Mouse (Mus musculus): ENCODE measurements at regions not wholly inside any gene's neighbourhood (a gene's known extent, or its start where the extent isn't known, plus 50 kb on each side); places are given as distances from the start of the nearest gene placed in this dataset.
A peak's percentile ranks its signal among the peaks of the same experiment; 100 is the strongest.

GRCm38 (mm10) chr13:44164746-44165145, 380.2 kb downstream of the Cd83 start:
- Histone ChIP-seq H3K36me3 (ENCODE audit: control insufficient read depth, insufficient read depth, low read length) (no peaks in the 10 kb centered on the region), H3K4me3 (ENCODE audit: control insufficient read depth in 1 of 2, insufficient read depth in 1 of 2, low read depth in 1 of 2, low read length in 2 of 2) (no peak overlapping the region), H3K27ac (replicated peaks in 1 of 2; ENCODE audit: control insufficient read depth in 1 of 2, insufficient read depth in 1 of 2, low read depth in 2 of 2, low read length in 2 of 2) (0 out of 4 replicates have a peak overlapping the region, but pooled peaks of 1 of the 2 experiments have one; percentile 11), H3K27me3 (ENCODE audit: control insufficient read depth, insufficient read depth, low read length) (no peaks in the 10 kb centered on the region), H3K9ac (ENCODE audit: low read length) (no peak overlapping the region), H3K4me1 (ENCODE audit: control insufficient read depth in 2 of 2, insufficient read depth in 2 of 2, low read length in 2 of 2) (peaks cover 6 to 12% of the 10 kb centered on the region in 2 experiments; a peak in 3 of 4 replicates), H3K9me3 (ENCODE audit: control insufficient read depth, low read length) (no peaks in the 10 kb centered on the region), H3K4me2 (ENCODE audit: low read length) (no peak overlapping the region)
- no peak for ATAC-seq (ENCODE audit: insufficient number of reproducible peaks, insufficient read depth, low FRiP score, low read depth)

GRCm38 (mm10) chr13:44167186-44167585, 382.6 kb downstream of the Cd83 start:
- Histone ChIP-seq H3K36me3 (ENCODE audit: control insufficient read depth, insufficient read depth, low read length) (no peaks in the 10 kb centered on the region), H3K9ac (ENCODE audit: low read length) (no peak overlapping the region), H3K27ac (replicated peaks in 1 of 2; ENCODE audit: control insufficient read depth in 1 of 2, insufficient read depth in 1 of 2, low read depth in 2 of 2, low read length in 2 of 2) (no peak overlapping the region), H3K4me3 (ENCODE audit: control insufficient read depth in 1 of 2, insufficient read depth in 1 of 2, low read depth in 1 of 2, low read length in 2 of 2) (no peak overlapping the region), H3K9me3 (ENCODE audit: control insufficient read depth, low read length) (no peaks in the 10 kb centered on the region), H3K27me3 (ENCODE audit: control insufficient read depth, insufficient read depth, low read length) (no peaks in the 10 kb centered on the region), H3K4me1 (ENCODE audit: control insufficient read depth in 2 of 2, insufficient read depth in 2 of 2, low read length in 2 of 2) (peaks cover 7 to 12% of the 10 kb centered on the region in 2 experiments; a peak in 3 of 4 replicates), H3K4me2 (ENCODE audit: low read length) (peak overlapping the region; percentile 23)
- WGBS, result 28% methylated on average over 9 of the region's 9 CpGs
- ATAC-seq (ENCODE audit: insufficient number of reproducible peaks, insufficient read depth, low FRiP score, low read depth), result no peak

- no peak overlapping the region for H3K9ac ChIP-seq (ENCODE audit: low read length)
- no peaks in the 10 kb centered on the region for H3K9me3 ChIP-seq (ENCODE audit: control insufficient read depth, low read length)
- H3K4me3 ChIP-seq (ENCODE audit: control insufficient read depth in 1 of 2, insufficient read depth in 1 of 2, low read depth in 1 of 2, low read length in 2 of 2), result no peak overlapping the region
- H3K27ac ChIP-seq (replicated peaks in 1 of 2; ENCODE audit: control insufficient read depth in 1 of 2, insufficient read depth in 1 of 2, low read depth in 2 of 2, low read length in 2 of 2), result no peak overlapping the region
- no peaks in the 10 kb centered on the region for H3K27me3 ChIP-seq (ENCODE audit: control insufficient read depth, insufficient read depth, low read length)
- ATAC-seq (ENCODE audit: insufficient number of reproducible peaks, insufficient read depth, low FRiP score, low read depth), result no peak
- no peaks in the 10 kb centered on the region for H3K36me3 ChIP-seq (ENCODE audit: control insufficient read depth, insufficient read depth, low read length)
- H3K4me2 ChIP-seq (ENCODE audit: low read length), result no peak overlapping the region
- 71% methylated on average over 5 of the region's 5 CpGs for WGBS
- peaks cover 7 to 12% of the 10 kb centered on the region in 2 experiments; a peak in 3 of 4 replicates for H3K4me1 ChIP-seq (ENCODE audit: control insufficient read depth in 2 of 2, insufficient read depth in 2 of 2, low read length in 2 of 2)
These were observed 383.6 kb downstream of the Cd83 start for GRCm38 (mm10) chr13:44168186-44168585.

GRCm38 (mm10) chr13:44171639-44172038, 387.1 kb downstream of the Cd83 start:
- Histone ChIP-seq H3K9ac (ENCODE audit: low read length) (no peak overlapping the region), H3K36me3 (ENCODE audit: control insufficient read depth, insufficient read depth, low read length) (no peaks in the 10 kb centered on the region), H3K4me1 (ENCODE audit: control insufficient read depth in 2 of 2, insufficient read depth in 2 of 2, low read length in 2 of 2) (peaks cover 7 to 8% of the 10 kb centered on the region in 2 experiments; a peak in 3 of 4 replicates), H3K9me3 (ENCODE audit: control insufficient read depth, low read length) (no peaks in the 10 kb centered on the region), H3K27me3 (ENCODE audit: control insufficient read depth, insufficient read depth, low read length) (no peaks in the 10 kb centered on the region), H3K4me2 (ENCODE audit: low read length) (no peak overlapping the region), H3K27ac (replicated peaks in 1 of 2; ENCODE audit: control insufficient read depth in 1 of 2, insufficient read depth in 1 of 2, low read depth in 2 of 2, low read length in 2 of 2) (no peak overlapping the region), H3K4me3 (ENCODE audit: control insufficient read depth in 1 of 2, insufficient read depth in 1 of 2, low read depth in 1 of 2, low read length in 2 of 2) (no peak overlapping the region)
- no peak for ATAC-seq (ENCODE audit: insufficient number of reproducible peaks, insufficient read depth, low FRiP score, low read depth)
- 22% methylated on average over 6 of the region's 6 CpGs for WGBS

- Histone ChIP-seq H3K4me1 (ENCODE audit: control insufficient read depth in 2 of 2, insufficient read depth in 2 of 2, low read length in 2 of 2) (peaks cover 0 to 2% of the 10 kb centered on the region in 2 experiments; a peak in 2 of 4 replicates), H3K36me3 (ENCODE audit: control insufficient read depth, insufficient read depth, low read length) (no peaks in the 10 kb centered on the region), H3K4me3 (ENCODE audit: control insufficient read depth in 1 of 2, insufficient read depth in 1 of 2, low read depth in 1 of 2, low read length in 2 of 2) (no peak overlapping the region), H3K9me3 (ENCODE audit: control insufficient read depth, low read length) (no peaks in the 10 kb centered on the region), H3K27me3 (ENCODE audit: control insufficient read depth, insufficient read depth, low read length) (no peaks in the 10 kb centered on the region), H3K27ac (replicated peaks in 1 of 2; ENCODE audit: control insufficient read depth in 1 of 2, insufficient read depth in 1 of 2, low read depth in 2 of 2, low read length in 2 of 2) (no peak overlapping the region), H3K9ac (ENCODE audit: low read length) (no peak overlapping the region), H3K4me2 (ENCODE audit: low read length) (no peak overlapping the region)
- WGBS, result 53% methylated on average over 5 of the region's 5 CpGs
- ATAC-seq (ENCODE audit: insufficient number of reproducible peaks, insufficient read depth, low FRiP score, low read depth), result no peak
These were observed 388.1 kb downstream of the Cd83 start for GRCm38 (mm10) chr13:44172701-44173100.

- WGBS, result 95% methylated on average over 2 of the region's 2 CpGs
- H3K27me3 ChIP-seq (ENCODE audit: control insufficient read depth, insufficient read depth, low read length), result no peaks in the 10 kb centered on the region
- H3K9me3 ChIP-seq (ENCODE audit: control insufficient read depth, low read length), result no peaks in the 10 kb centered on the region
- no peak overlapping the region for H3K9ac ChIP-seq (ENCODE audit: low read length)
- peaks cover 0 to 2% of the 10 kb centered on the region in 2 experiments; a peak in 1 of 4 replicates for H3K4me1 ChIP-seq (ENCODE audit: control insufficient read depth in 2 of 2, insufficient read depth in 2 of 2, low read length in 2 of 2)
- no peak overlapping the region for H3K4me2 ChIP-seq (ENCODE audit: low read length)
- no peaks in the 10 kb centered on the region for H3K36me3 ChIP-seq (ENCODE audit: control insufficient read depth, insufficient read depth, low read length)
- ATAC-seq (ENCODE audit: insufficient number of reproducible peaks, insufficient read depth, low FRiP score, low read depth), result no peak
- no peak overlapping the region for H3K27ac ChIP-seq (replicated peaks in 1 of 2; ENCODE audit: control insufficient read depth in 1 of 2, insufficient read depth in 1 of 2, low read depth in 2 of 2, low read length in 2 of 2)
- no peak overlapping the region for H3K4me3 ChIP-seq (ENCODE audit: control insufficient read depth in 1 of 2, insufficient read depth in 1 of 2, low read depth in 1 of 2, low read length in 2 of 2)
These were observed 389.7 kb downstream of the Cd83 start for GRCm38 (mm10) chr13:44174236-44174635.

- no peaks in the 10 kb centered on the region for H3K9me3 ChIP-seq (ENCODE audit: control insufficient read depth, low read length)
- no peak for ATAC-seq (ENCODE audit: insufficient number of reproducible peaks, insufficient read depth, low FRiP score, low read depth)
- 88% methylated on average over 8 of the region's 8 CpGs for WGBS
These were observed 390.9 kb downstream of the Cd83 start for GRCm38 (mm10) chr13:44175300-44176036.

More at GRCm38 (mm10) chr13:44175300-44176036, 390.9 kb downstream of the Cd83 start:
- H3K36me3 ChIP-seq (ENCODE audit: control insufficient read depth, insufficient read depth, low read length), result no peaks in the 10 kb centered on the region
- no peak overlapping the region for H3K4me2 ChIP-seq (ENCODE audit: low read length)
- no peak overlapping the region for H3K27ac ChIP-seq (replicated peaks in 1 of 2; ENCODE audit: control insufficient read depth in 1 of 2, insufficient read depth in 1 of 2, low read depth in 2 of 2, low read length in 2 of 2)
- H3K27me3 ChIP-seq (ENCODE audit: control insufficient read depth, insufficient read depth, low read length), result no peaks in the 10 kb centered on the region
- H3K4me1 ChIP-seq (ENCODE audit: control insufficient read depth in 2 of 2, insufficient read depth in 2 of 2, low read length in 2 of 2), result peaks cover 0 to 2% of the 10 kb centered on the region in 2 experiments; a peak in 1 of 4 replicates
- no peak overlapping the region for H3K4me3 ChIP-seq (ENCODE audit: control insufficient read depth in 1 of 2, insufficient read depth in 1 of 2, low read depth in 1 of 2, low read length in 2 of 2)
- H3K9ac ChIP-seq (ENCODE audit: low read length), result no peak overlapping the region
